Mouse (Mus musculus): ENCODE results near the gene Sh2b1.
"Not testable (repeated sequence)": the region's sequence is repeated elsewhere in the genome, so short reads cannot be mapped to it uniquely, and the experiment has no call there.

The Sh2b1 gene

GRCm38 (mm10) chr7:126474993-126475581 is at the start of gene Sh2b1:
TSS of gene Sh2b1 (minus strand) at chr7:126475424.
- peak; percentile 96 for DNase-seq (ENCODE audit: low spot score)

GRCm38 (mm10) chr7:126523316-126523715 is 48.1 kb upstream of the Sh2b1 start:
- DNase-seq (ENCODE audit: low spot score) = no peak

GRCm38 (mm10) chr7:126519513-126519912 is 44.3 kb upstream of the Sh2b1 start:
- no peak for DNase-seq (ENCODE audit: low spot score)

- no peak for DNase-seq (ENCODE audit: low spot score)
Observed at GRCm38 (mm10) chr7:126518261-126518941, 43.2 kb upstream of the Sh2b1 start.

- DNase-seq (ENCODE audit: low spot score) = no peak
Observed at GRCm38 (mm10) chr7:126511287-126511686, 36.1 kb upstream of the Sh2b1 start.

GRCm38 (mm10) chr7:126507126-126507778 is 32.0 kb upstream of the Sh2b1 start:
- no peak for DNase-seq (ENCODE audit: low spot score)

- DNase-seq (ENCODE audit: low spot score) = no peak
Observed at GRCm38 (mm10) chr7:126504913-126505312, 29.7 kb upstream of the Sh2b1 start.

- peak; percentile 99 for DNase-seq (ENCODE audit: low spot score)
Observed at GRCm38 (mm10) chr7:126503273-126503878, 28.2 kb upstream of the Sh2b1 start, which contains the start of gene Atxn2l. TSS of gene Atxn2l (minus strand) at chr7:126503437.

GRCm38 (mm10) chr7:126502751-126503150 is 27.5 kb upstream of the Sh2b1 start:
- no peak for DNase-seq (ENCODE audit: low spot score)

- peak; percentile 97 for DNase-seq (ENCODE audit: low spot score)
Observed at GRCm38 (mm10) chr7:126502023-126502741, 27.0 kb upstream of the Sh2b1 start.

- DNase-seq (ENCODE audit: low spot score) = no peak
Observed at GRCm38 (mm10) chr7:126501684-126502022, 26.4 kb upstream of the Sh2b1 start.

GRCm38 (mm10) chr7:126499416-126499815 is 24.2 kb upstream of the Sh2b1 start:
- DNase-seq (ENCODE audit: low spot score) = no peak

- no peak for DNase-seq (ENCODE audit: low spot score)
Observed at GRCm38 (mm10) chr7:126497966-126498365, 22.7 kb upstream of the Sh2b1 start.

GRCm38 (mm10) chr7:126496475-126496874 is 21.3 kb upstream of the Sh2b1 start:
- no peak for DNase-seq (ENCODE audit: low spot score)

GRCm38 (mm10) chr7:126494120-126494519 is 18.9 kb upstream of the Sh2b1 start:
- no peak for DNase-seq (ENCODE audit: low spot score)

GRCm38 (mm10) chr7:126491973-126492372 is 16.7 kb upstream of the Sh2b1 start:
- DNase-seq (ENCODE audit: low spot score) = no peak

GRCm38 (mm10) chr7:126491005-126491404 is 15.8 kb upstream of the Sh2b1 start:
- DNase-seq (ENCODE audit: low spot score) = no peak

- not testable (repeated sequence) for DNase-seq (ENCODE audit: low spot score)
Observed at GRCm38 (mm10) chr7:126487617-126488385, 12.6 kb upstream of the Sh2b1 start.

- DNase-seq (ENCODE audit: low spot score) = peak; percentile 99
Observed at GRCm38 (mm10) chr7:126487052-126487483, 11.8 kb upstream of the Sh2b1 start, which contains the start of gene Tufm. TSS of gene Tufm (plus strand) at chr7:126487361.

GRCm38 (mm10) chr7:126482392-126482871 is 7.2 kb upstream of the Sh2b1 start:
- DNase-seq (ENCODE audit: low spot score) = peak; percentile 90

GRCm38 (mm10) chr7:126481699-126482098 is 6.5 kb upstream of the Sh2b1 start:
- peak; percentile 74 for DNase-seq (ENCODE audit: low spot score)

Measured in embryo, embryonic 10.5 days (tissue).